Mouse (Mus musculus) hindbrain, embryonic 15.5 days (tissue): ENCODE data around the gene Myo10. TPM values are rescaled to one million over a fixed set of nuclear protein-coding genes. Genes with fewer than 3 reads are reported as not detected.

Experiments used
- ATAC-seq: fragments of 200-750 bp; cut with Nextera tagmentation; 2 replicates; pipeline ENCODE4 v1.8.0; 2017; ENCODE audit warnings: low read depth, moderate number of reproducible peaks, moderate TSS enrichment; ENCODE audit not compliant: low FRiP score
- H3K27ac ChIP-seq: fragments of 300-500 bp; sonication (generic); replicated peaks from 2 replicates; pipeline ENCODE4 v1.5.1; 2015; ENCODE audit warnings: mild to moderate bottlenecking, inconsistent platforms
- H3K27me3 ChIP-seq: fragments of 300-500 bp; sonication (generic); 2 replicates; pipeline ENCODE4 v1.6.1; 2015; ENCODE audit warnings: control low read depth, inconsistent platforms
- H3K36me3 ChIP-seq: fragments of 300-500 bp; sonication (generic); 2 replicates; pipeline ENCODE4 v1.6.1; 2015; ENCODE audit warnings: control low read depth, inconsistent platforms
- H3K4me1 ChIP-seq: fragments of 300-500 bp; sonication (generic); replicated peaks from 2 replicates; pipeline ENCODE4 v1.6.1; 2015; ENCODE audit warnings: control low read depth, inconsistent platforms
- H3K4me2 ChIP-seq: fragments of 300-500 bp; sonication (generic); 2 replicates; pipeline ENCODE4 v1.6.1; 2015; ENCODE audit warnings: moderate library complexity, mild to moderate bottlenecking, inconsistent platforms
- H3K4me3 ChIP-seq: fragments of 300-500 bp; sonication (generic); 2 replicates; pipeline ENCODE4 v1.5.1; 2015; ENCODE audit warnings: mild to moderate bottlenecking, inconsistent platforms
- H3K9ac ChIP-seq: fragments of 300-500 bp; sonication (generic); 2 replicates; pipeline ENCODE4 v1.6.1; 2015; ENCODE audit warnings: inconsistent platforms
- H3K9me3 ChIP-seq: fragments of 300-500 bp; sonication (generic); 2 replicates; pipeline ENCODE4 v1.6.1; 2016; ENCODE audit warnings: control low read depth, inconsistent platforms
- WGBS: fragments of 180-500 bp; shearing (Covaris S2); methylation state at CpG from one replicate; pipeline ENCODE4 v1.1.7; 2015; 5-methylcytosine and 5-hydroxymethylcytosine counted together
- polyA plus RNA-seq: library from polyadenylated mRNA; unstranded; fragments of >200 nt; fragmentation: Nextera tagmentation; extraction: Ambion mirVana; gene quantifications from 2 replicates; pipeline ENCODE4 v1.2.1, GENCODE M21; 2015

Myo10 gene
- polyA plus RNA-seq, 1 experiment from 2014 or later = 28.3 TPM

- Histone ChIP-seq H3K9ac (no peak overlapping the region), H3K36me3 (peaks cover 17% of the 10 kb centered on the region)
- WGBS = 74% methylated on average over 5 of the region's 5 CpGs
Measured at GRCm38 (mm10) chr15:25801726-25802125, 179.4 kb downstream of the Myo10 start.

GRCm38 (mm10) chr15:25802194-25802593 lies 179.9 kb downstream of the Myo10 start:
- ATAC-seq = no peak
- no peaks in the 10 kb centered on the region for H3K27me3 ChIP-seq
- H3K4me2 ChIP-seq = no peak overlapping the region
- 78% methylated on average over 8 of the region's 8 CpGs for WGBS
- no peaks in the 10 kb centered on the region for H3K9me3 ChIP-seq
- no peak overlapping the region for H3K9ac ChIP-seq
- no peak overlapping the region for H3K4me3 ChIP-seq
- H3K4me1 ChIP-seq = no peaks in the 10 kb centered on the region
- H3K27ac ChIP-seq = no peak overlapping the region
- peaks cover 17% of the 10 kb centered on the region for H3K36me3 ChIP-seq

More at GRCm38 (mm10) chr15:25801726-25802125, 179.4 kb downstream of the Myo10 start:
- no peaks in the 10 kb centered on the region for H3K4me1 ChIP-seq
- H3K4me2 ChIP-seq = no peak overlapping the region
- no peak overlapping the region for H3K4me3 ChIP-seq
- H3K27me3 ChIP-seq = no peaks in the 10 kb centered on the region
- no peak overlapping the region for H3K27ac ChIP-seq
- no peaks in the 10 kb centered on the region for H3K9me3 ChIP-seq
- no peak for ATAC-seq

DNA sequence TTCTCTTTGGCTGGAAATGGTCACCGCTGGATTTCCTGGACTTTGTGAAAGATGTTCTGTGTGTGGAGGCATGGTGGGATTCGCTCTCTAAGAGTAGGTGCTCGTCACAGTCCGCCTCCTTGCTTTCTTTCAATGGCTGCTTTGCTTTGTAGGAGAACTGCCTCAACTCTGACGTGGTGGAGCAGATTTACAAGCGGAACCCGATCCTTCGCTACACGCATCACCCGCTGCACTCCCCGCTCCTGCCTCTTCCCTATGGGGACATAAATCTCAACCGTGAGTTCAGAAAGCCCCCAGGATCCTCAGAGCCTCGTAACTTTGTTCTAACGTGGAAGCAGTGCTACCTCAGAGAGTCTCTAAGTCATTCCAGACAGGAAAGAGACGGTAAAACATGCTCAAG lies 180.8 kb downstream of the Myo10 start:
- H3K27ac ChIP-seq = no peak overlapping the region
- no peak overlapping the region for H3K9ac ChIP-seq
- no peaks in the 10 kb centered on the region for H3K9me3 ChIP-seq
- 82% methylated on average over 15 of the region's 15 CpGs for WGBS
- no peaks in the 10 kb centered on the region for H3K27me3 ChIP-seq
- peaks cover 21% of the 10 kb centered on the region for H3K36me3 ChIP-seq
- no peak for ATAC-seq
- H3K4me3 ChIP-seq = no peak overlapping the region
- no peaks in the 10 kb centered on the region for H3K4me1 ChIP-seq
- no peak overlapping the region for H3K4me2 ChIP-seq

- no peak overlapping the region for H3K4me3 ChIP-seq
- H3K9me3 ChIP-seq = no peaks in the 10 kb centered on the region
- no peaks in the 10 kb centered on the region for H3K4me1 ChIP-seq
- no peaks in the 10 kb centered on the region for H3K27me3 ChIP-seq
- H3K27ac ChIP-seq = no peak overlapping the region
- H3K36me3 ChIP-seq = peaks cover 22% of the 10 kb centered on the region
- H3K4me2 ChIP-seq = no peak overlapping the region
- peak; percentile 36; the same call in 1 of the 2 replicates for ATAC-seq
- WGBS = 85% methylated on average over 21 of the region's 21 CpGs
- H3K9ac ChIP-seq = no peak overlapping the region
Measured at GRCm38 (mm10) chr15:25805336-25806110, 183.2 kb downstream of the Myo10 start.

DNA sequence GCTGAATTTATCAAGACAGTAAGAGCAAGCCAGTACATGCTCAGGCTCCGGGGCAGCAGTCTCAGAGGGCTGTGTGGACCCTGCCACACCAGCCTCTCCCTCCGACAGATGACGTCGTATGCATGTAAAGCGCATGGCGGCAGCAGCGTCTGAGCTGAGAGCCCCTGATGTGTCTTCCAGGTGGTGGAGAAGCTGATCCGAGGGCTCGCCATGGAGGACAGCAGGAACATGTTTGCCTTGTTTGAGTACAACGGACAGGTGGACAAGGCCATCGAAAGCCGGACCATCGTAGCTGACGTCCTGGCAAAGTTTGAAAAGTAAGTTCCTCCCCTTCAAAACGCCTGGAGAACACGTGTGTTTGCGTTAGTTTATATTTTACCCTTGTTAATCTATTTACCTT lies 184.0 kb downstream of the Myo10 start:
- Histone ChIP-seq H3K4me1 (no peaks in the 10 kb centered on the region), H3K27ac (no peak overlapping the region), H3K27me3 (no peaks in the 10 kb centered on the region), H3K9me3 (no peaks in the 10 kb centered on the region), H3K4me3 (no peak overlapping the region), H3K9ac (no peak overlapping the region), H3K4me2 (no peak overlapping the region), H3K36me3 (peaks cover 26% of the 10 kb centered on the region)
- 96% methylated on average over 17 of the region's 17 CpGs for WGBS
- ATAC-seq = no peak

DNA sequence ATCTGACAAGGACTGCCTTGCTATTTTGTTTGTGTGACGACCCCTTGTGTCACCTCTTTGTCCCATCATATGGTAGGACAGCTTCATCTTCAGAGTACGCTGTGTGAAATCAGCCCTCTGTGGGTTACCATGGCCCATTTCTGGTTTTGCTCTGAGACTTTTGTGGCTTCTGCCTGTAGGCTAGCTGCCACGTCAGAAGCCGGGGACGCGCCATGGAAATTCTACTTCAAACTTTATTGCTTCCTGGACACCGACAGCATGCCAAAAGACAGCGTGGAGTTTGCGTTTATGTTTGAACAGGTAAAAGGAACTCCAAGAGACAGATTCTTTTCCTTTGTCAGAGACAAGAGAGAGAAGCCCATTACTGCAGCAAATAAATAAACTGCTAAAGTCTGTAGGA lies 184.6 kb downstream of the Myo10 start:
- WGBS = 92% methylated on average over 9 of the region's 9 CpGs
- no peak overlapping the region for H3K9ac ChIP-seq
- no peak overlapping the region for H3K27ac ChIP-seq
- H3K36me3 ChIP-seq = peaks cover 30% of the 10 kb centered on the region
- ATAC-seq = no peak
- H3K4me2 ChIP-seq = no peak overlapping the region
- no peak overlapping the region for H3K4me3 ChIP-seq
- H3K4me1 ChIP-seq = no peaks in the 10 kb centered on the region
- no peaks in the 10 kb centered on the region for H3K27me3 ChIP-seq
- H3K9me3 ChIP-seq = no peaks in the 10 kb centered on the region

- Histone ChIP-seq H3K9ac (no peak overlapping the region), H3K27ac (no peak overlapping the region), H3K4me3 (no peak overlapping the region), H3K4me2 (no peak overlapping the region), H3K4me1 (no peaks in the 10 kb centered on the region), H3K27me3 (no peaks in the 10 kb centered on the region), H3K9me3 (no peaks in the 10 kb centered on the region), H3K36me3 (peaks cover 20% of the 10 kb centered on the region)
- 89% methylated on average over 20 of the region's 20 CpGs for WGBS
- ATAC-seq = no peak
Measured at GRCm38 (mm10) chr15:25808677-25809460, 186.5 kb downstream of the Myo10 start.

DNA sequence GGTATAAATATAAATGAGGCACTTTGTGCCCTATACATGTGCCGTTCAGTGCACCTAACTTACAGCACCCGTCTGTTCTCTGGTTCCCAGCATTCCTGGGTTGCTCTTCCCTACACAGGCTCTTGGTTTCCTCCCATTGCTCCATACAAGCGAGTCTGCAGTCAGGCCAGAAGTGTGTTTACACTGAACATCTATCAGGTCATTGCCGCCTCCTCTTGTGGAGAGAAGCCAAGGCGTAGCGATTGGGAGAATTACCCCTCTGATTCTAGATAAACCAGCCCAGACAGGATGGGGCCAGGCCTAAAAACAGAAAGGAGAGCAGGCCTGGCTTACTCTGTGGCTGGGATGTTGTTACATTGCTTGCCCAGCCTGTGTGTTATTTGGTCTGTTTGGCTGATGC lies 187.3 kb downstream of the Myo10 start:
- H3K4me3 ChIP-seq = no peak overlapping the region
- peaks cover 20% of the 10 kb centered on the region for H3K36me3 ChIP-seq
- H3K9ac ChIP-seq = no peak overlapping the region
- no peaks in the 10 kb centered on the region for H3K27me3 ChIP-seq
- no peak for ATAC-seq
- H3K9me3 ChIP-seq = no peaks in the 10 kb centered on the region
- WGBS = 91% methylated on average over 6 of the region's 6 CpGs
- no peak overlapping the region for H3K4me2 ChIP-seq
- no peak overlapping the region for H3K27ac ChIP-seq
- H3K4me1 ChIP-seq = no peaks in the 10 kb centered on the region

- Histone ChIP-seq H3K27ac (no peak overlapping the region), H3K36me3 (peaks cover 20% of the 10 kb centered on the region), H3K27me3 (no peaks in the 10 kb centered on the region), H3K4me3 (no peak overlapping the region), H3K4me2 (no peak overlapping the region), H3K9me3 (peaks cover 4% of the 10 kb centered on the region; the same call in 1 of the 2 replicates), H3K4me1 (no peaks in the 10 kb centered on the region), H3K9ac (no peak overlapping the region)
- ATAC-seq = peak; percentile 68; the same call in 1 of the 2 replicates
- 90% methylated on average over 11 of the region's 11 CpGs for WGBS
Measured at GRCm38 (mm10) chr15:25811834-25812250, 189.5 kb downstream of the Myo10 start.

- no peak overlapping the region for H3K4me2 ChIP-seq
- no peaks in the 10 kb centered on the region for H3K4me1 ChIP-seq
- ATAC-seq = no peak
- H3K4me3 ChIP-seq = no peak overlapping the region
- no peaks in the 10 kb centered on the region for H3K27me3 ChIP-seq
- no peak overlapping the region for H3K9ac ChIP-seq
- 80% methylated on average over 12 of the region's 12 CpGs for WGBS
- no peak overlapping the region for H3K27ac ChIP-seq
- peaks cover 4% of the 10 kb centered on the region; the same call in 1 of the 2 replicates for H3K9me3 ChIP-seq
- peaks cover 20% of the 10 kb centered on the region for H3K36me3 ChIP-seq
Measured at GRCm38 (mm10) chr15:25812479-25812878, 190.2 kb downstream of the Myo10 start.

DNA sequence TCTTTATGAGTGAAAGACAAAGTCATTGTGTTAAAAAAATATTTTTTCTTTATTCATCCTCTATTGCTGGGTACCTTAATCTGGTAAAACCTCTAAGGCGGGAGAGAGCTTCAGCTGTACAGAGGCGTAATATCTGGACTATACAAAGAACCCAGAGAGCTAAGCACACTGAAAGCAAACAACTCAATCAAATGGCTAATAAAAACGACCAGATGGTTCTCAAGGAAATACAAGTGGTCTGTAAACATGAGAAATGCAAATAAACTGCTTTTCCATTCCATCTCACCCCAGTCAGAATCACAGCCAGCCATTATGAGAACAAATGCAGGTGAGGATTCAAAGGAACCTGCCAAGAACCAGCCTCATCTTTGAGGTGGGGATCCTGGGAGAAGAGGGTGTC lies 192.2 kb downstream of the Myo10 start:
- H3K9ac ChIP-seq = no peak overlapping the region
- peaks cover 16% of the 10 kb centered on the region for H3K36me3 ChIP-seq
- H3K27ac ChIP-seq = no peak overlapping the region
- no peaks in the 10 kb centered on the region for H3K27me3 ChIP-seq
- ATAC-seq = no peak
- no peak overlapping the region for H3K4me3 ChIP-seq
- H3K9me3 ChIP-seq = peaks cover 4% of the 10 kb centered on the region; the same call in 1 of the 2 replicates
- H3K4me1 ChIP-seq = no peaks in the 10 kb centered on the region
- 86% methylated on average over 3 of the region's 3 CpGs for WGBS
- no peak overlapping the region for H3K4me2 ChIP-seq

DNA sequence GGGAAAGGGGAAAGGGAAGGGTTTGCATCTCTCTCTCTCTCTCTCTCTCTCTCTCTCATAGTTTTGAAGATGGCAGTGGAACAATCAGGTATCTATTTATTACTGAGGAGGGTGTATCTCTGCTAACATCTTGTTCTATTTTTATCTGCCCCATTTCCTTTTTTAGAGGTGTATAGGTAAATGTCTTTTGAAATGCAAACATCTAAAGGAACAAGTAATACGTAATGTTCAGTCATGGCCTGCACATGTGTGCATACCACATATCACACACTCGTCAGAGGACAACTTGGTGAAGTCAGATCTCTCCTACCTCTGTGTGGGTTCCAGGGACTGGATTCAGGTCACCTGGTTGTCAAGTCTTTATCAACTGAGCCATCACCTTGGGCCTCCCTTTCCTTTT lies 194.9 kb downstream of the Myo10 start:
- H3K4me3 ChIP-seq = no peak overlapping the region
- H3K9me3 ChIP-seq = peaks cover 7% of the 10 kb centered on the region
- H3K36me3 ChIP-seq = peaks cover 4% of the 10 kb centered on the region; the same call in 1 of the 2 replicates
- WGBS = 98% methylated on average over 2 of the region's 2 CpGs
- no peaks in the 10 kb centered on the region for H3K4me1 ChIP-seq
- H3K9ac ChIP-seq = no peak overlapping the region
- H3K27ac ChIP-seq = no peak overlapping the region
- H3K4me2 ChIP-seq = no peak overlapping the region
- ATAC-seq = no peak
- no peaks in the 10 kb centered on the region for H3K27me3 ChIP-seq
